Mouse (Mus musculus) liver, adult 2 months (tissue): ENCODE measurements around the gene Cga. TPM values are rescaled to one million over a fixed set of nuclear protein-coding genes. Genes with fewer than 3 reads are reported as not detected.

Experiments used
- DNase-seq: peaks from one replicate; pipeline ENCODE4 v3.0.0-alpha.2; 2011; ENCODE audit warnings: low read depth, low spot score; ENCODE audit errors: extremely low read depth
- H3K27ac ChIP-seq: fragments of 200-500 bp; replicated peaks from 2 replicates; pipeline ENCODE4 v1.5.1; 2012; ENCODE audit warnings: low read depth, mild to moderate bottlenecking, control low read depth, inconsistent platforms, low read length; ENCODE audit not compliant: insufficient read depth
- H3K27me3 ChIP-seq: fragments of 200-500 bp; 2 replicates; pipeline ENCODE4 v1.6.1; 2012; ENCODE audit warnings: mild to moderate bottlenecking, moderate library complexity, low read length, inconsistent platforms; ENCODE audit not compliant: control insufficient read depth, insufficient read depth
- H3K36me3 ChIP-seq: fragments of 200-500 bp; 2 replicates; pipeline ENCODE4 v1.6.1; 2012; ENCODE audit warnings: low read length, inconsistent platforms; ENCODE audit not compliant: control insufficient read depth, insufficient read depth
- H3K4me1 ChIP-seq: fragments of 200-500 bp; 2 replicates; pipeline ENCODE4 v1.6.1; 2011; ENCODE audit warnings: low read length; ENCODE audit not compliant: control insufficient read depth, insufficient read depth
- H3K4me3 ChIP-seq: fragments of 200-500 bp; 2 replicates; pipeline ENCODE4 v1.5.1; 2011; ENCODE audit warnings: low read depth, mild to moderate bottlenecking, control low read depth, low read length, moderate library complexity; ENCODE audit not compliant: insufficient read depth
- H3K79me2 ChIP-seq: fragments of 200-500 bp; 2 replicates; pipeline ENCODE4 v1.6.1; 2012; ENCODE audit warnings: inconsistent platforms, mild to moderate bottlenecking, low read length, moderate library complexity; ENCODE audit not compliant: control insufficient read depth, insufficient read depth
- H3K9ac ChIP-seq: fragments of 200-500 bp; 2 replicates; pipeline ENCODE4 v1.6.1; 2012; ENCODE audit warnings: low read depth, mild to moderate bottlenecking, control low read depth, inconsistent platforms, low read length
- CTCF ChIP-seq: fragments of 200-500 bp; IDR thresholded peaks from 2 replicates; pipeline ENCODE4 v1.5.1; 2011; ENCODE audit warnings: low read depth, low read length, control low read depth
- POLR2A ChIP-seq: fragments of 200-500 bp; IDR thresholded peaks from 2 replicates; pipeline ENCODE4 v1.6.1; 2011; ENCODE audit warnings: low read length, control low read depth; ENCODE audit not compliant: insufficient read depth; ENCODE audit errors: extremely low read depth
- WGBS: fragments of 180-500 bp; shearing (Covaris S2); methylation state at CpG from one replicate; pipeline ENCODE4 v1.1.7; 2018; 5-methylcytosine and 5-hydroxymethylcytosine counted together
- polyA plus RNA-seq: library from polyadenylated mRNA; depleted of rRNA; stranded (reverse); fragments of >200 nt; gene quantifications from 2 replicates; pipeline ENCODE4 v1.2.3, GENCODE M21; 2012
- total RNA-seq: library from RNA; depleted of rRNA; stranded (reverse); fragments of >200 nt; gene quantifications from 2 replicates; pipeline ENCODE4 v1.2.3, GENCODE M21; 2014

The Cga gene
- total and polyA plus RNA-seq, 2 experiments, result 0.46 TPM

GRCm38 (mm10) chr4:34880921-34881650 is 12.5 kb upstream of the Cga start:
- H3K4me3 ChIP-seq, result no peak overlapping the region
- H3K27me3 ChIP-seq, result no peaks in the 10 kb centered on the region
- 76% methylated on average over 10 of the region's 10 CpGs for WGBS
- peaks cover 12% of the 10 kb centered on the region for H3K4me1 ChIP-seq
- no peak for DNase-seq
- no peak overlapping the region for H3K27ac ChIP-seq
- H3K36me3 ChIP-seq, result no peaks in the 10 kb centered on the region
- no peak for TF ChIP-seq POLR2A
- TF ChIP-seq CTCF, result no peak
- H3K9ac ChIP-seq, result no peak overlapping the region
- peaks cover 33% of the 10 kb centered on the region for H3K79me2 ChIP-seq

DNA sequence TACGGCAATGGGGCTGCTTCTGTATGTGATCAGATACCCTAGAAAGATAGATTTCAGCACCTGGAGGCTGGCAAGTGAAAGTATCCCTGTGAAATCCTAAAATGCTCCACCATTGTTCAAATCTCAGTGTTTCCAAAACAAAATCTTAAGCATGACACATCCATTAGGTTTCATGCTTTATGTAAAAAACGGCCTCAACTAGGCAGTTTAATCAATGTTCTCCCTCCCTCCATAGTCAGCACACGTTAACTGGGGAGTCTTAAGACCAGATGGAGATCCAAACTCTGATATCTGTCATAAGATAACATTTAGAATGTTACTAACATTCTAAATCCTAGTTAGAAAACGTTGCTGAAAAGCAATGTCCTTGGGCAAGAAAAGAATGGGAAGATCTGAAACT is 11.7 kb upstream of the Cga start:
- DNase-seq, result peak; percentile 31
- Histone ChIP-seq H3K27me3 (no peaks in the 10 kb centered on the region), H3K9ac (peak overlapping the region; percentile 87; the same call in 1 of the 2 replicates), H3K79me2 (peaks cover 28% of the 10 kb centered on the region), H3K27ac (no peak overlapping the region), H3K4me3 (peak overlapping the region; percentile 97; the same call in 1 of the 2 replicates), H3K36me3 (no peaks in the 10 kb centered on the region), H3K4me1 (peaks cover 14% of the 10 kb centered on the region)
- no peak for TF ChIP-seq CTCF
- TF ChIP-seq POLR2A, result no peak
- 10% methylated on average over 4 of the region's 4 CpGs for WGBS

- TF ChIP-seq POLR2A (no peak), CTCF (no peak)
- WGBS, result under 1% methylated on average over 57 of the region's 58 CpGs
- peaks cover 15% of the 10 kb centered on the region for H3K4me1 ChIP-seq
- H3K36me3 ChIP-seq, result no peaks in the 10 kb centered on the region
- no peaks in the 10 kb centered on the region for H3K27me3 ChIP-seq
- H3K9ac ChIP-seq, result peak overlapping the region; percentile 87
- no peak for DNase-seq
- H3K79me2 ChIP-seq, result peaks cover 24% of the 10 kb centered on the region
- H3K4me3 ChIP-seq, result peak overlapping the region; percentile 97
- peak overlapping the region; percentile 71 for H3K27ac ChIP-seq
These were observed 11.2 kb upstream of the Cga start for GRCm38 (mm10) chr4:34882291-34882769.

DNA sequence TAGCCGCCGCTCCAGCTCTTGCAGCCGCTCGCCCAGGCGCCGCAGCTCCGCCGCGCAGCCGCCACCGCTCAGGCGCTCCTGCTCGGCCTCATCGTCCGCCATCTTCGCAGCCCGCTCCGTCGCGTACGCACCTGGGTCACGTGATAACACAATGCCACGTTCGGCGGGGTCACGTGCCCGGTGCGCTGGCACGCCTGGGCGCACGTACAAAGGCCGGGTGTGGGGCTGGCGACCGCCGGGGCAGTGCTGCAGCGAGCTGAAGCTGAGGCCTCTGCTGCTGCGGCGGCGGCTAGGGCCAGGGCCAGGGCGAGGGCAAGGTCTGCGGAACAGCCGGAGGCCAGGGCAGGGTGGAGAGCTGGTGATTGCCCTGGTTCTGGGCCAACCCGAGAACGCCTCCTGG is 10.8 kb upstream of the Cga start, which contains the start of gene Zfp292:
Gene Zfp292, minus strand, starts transcription at position 143 of the 400 bp plus-strand sequence.
- H3K36me3 ChIP-seq, result no peaks in the 10 kb centered on the region
- peaks cover 23% of the 10 kb centered on the region for H3K79me2 ChIP-seq
- H3K4me1 ChIP-seq, result peaks cover 16% of the 10 kb centered on the region
- TF ChIP-seq POLR2A, result peak; percentile 69
- TF ChIP-seq CTCF, result no peak
- peak within 1 kb of the TSS; percentile 87 for H3K9ac ChIP-seq
- peak; percentile 91 for DNase-seq
- peak within 1 kb of the TSS; percentile 71 for H3K27ac ChIP-seq
- H3K4me3 ChIP-seq, result peak within 1 kb of the TSS; percentile 97
- under 1% methylated on average over 40 of the region's 44 CpGs for WGBS
- no peaks in the 10 kb centered on the region for H3K27me3 ChIP-seq

DNA sequence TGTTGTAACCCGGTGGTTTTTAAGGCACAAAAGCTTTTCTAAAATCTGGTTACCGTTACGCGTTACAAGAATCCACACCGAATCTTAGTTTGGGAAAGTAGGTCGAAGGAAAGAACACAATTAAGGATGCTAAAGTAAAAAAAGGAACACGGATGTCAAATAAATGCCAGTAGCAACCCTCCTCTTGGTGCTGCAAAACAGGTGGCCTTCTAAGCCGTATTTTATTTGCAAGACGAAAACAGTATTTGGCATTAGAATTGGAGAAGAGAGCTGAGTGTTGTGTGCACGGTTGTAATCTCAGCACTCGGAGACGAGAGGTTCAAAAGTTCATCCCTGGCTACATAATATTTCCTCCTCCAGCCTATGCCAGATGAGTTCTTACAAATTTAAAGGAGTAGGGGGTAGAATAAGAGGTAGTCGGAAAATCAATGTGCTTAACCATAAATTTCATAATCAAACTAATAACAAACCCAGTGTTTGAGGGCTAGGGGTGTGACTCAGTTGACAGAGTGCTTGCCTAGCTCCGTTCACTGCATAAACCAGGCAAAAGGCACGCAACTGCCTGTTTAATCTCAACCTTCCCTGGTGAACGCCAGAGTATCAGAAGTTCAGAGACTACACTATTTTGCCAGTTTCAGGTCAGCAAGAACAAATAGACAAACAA is 10.1 kb upstream of the Cga start:
- TF ChIP-seq POLR2A (no peak), CTCF (no peak)
- H3K4me1 ChIP-seq, result peaks cover 16% of the 10 kb centered on the region
- DNase-seq, result peak; percentile 79
- 5% methylated on average over 16 of the region's 16 CpGs for WGBS
- H3K27ac ChIP-seq, result peak overlapping the region; percentile 71
- peak overlapping the region; percentile 97; the same call in 1 of the 2 replicates for H3K4me3 ChIP-seq
- H3K27me3 ChIP-seq, result no peaks in the 10 kb centered on the region
- no peak overlapping the region for H3K9ac ChIP-seq
- no peaks in the 10 kb centered on the region for H3K36me3 ChIP-seq
- peaks cover 20% of the 10 kb centered on the region for H3K79me2 ChIP-seq
